Mouse (Mus musculus) gastrocnemius, postnatal 10 days (tissue): ENCODE measurements around the gene Prkd2. TPM values are rescaled to one million over a fixed set of nuclear protein-coding genes. Genes with fewer than 3 reads are reported as not detected.

Experiments
- DNase-seq: peaks from one replicate; pipeline ENCODE4 v3.0.0; 2021; ENCODE audit warnings: mixed read lengths
- total RNA-seq, 2 experiments: library from RNA; stranded (reverse); gene quantifications; 2 replicates each; pipeline ENCODE4 v1.2.3; 2021

Gene Prkd2
- total RNA-seq, 2 experiments from 2014 or later: 9.8 to 14.0 TPM

DNA sequence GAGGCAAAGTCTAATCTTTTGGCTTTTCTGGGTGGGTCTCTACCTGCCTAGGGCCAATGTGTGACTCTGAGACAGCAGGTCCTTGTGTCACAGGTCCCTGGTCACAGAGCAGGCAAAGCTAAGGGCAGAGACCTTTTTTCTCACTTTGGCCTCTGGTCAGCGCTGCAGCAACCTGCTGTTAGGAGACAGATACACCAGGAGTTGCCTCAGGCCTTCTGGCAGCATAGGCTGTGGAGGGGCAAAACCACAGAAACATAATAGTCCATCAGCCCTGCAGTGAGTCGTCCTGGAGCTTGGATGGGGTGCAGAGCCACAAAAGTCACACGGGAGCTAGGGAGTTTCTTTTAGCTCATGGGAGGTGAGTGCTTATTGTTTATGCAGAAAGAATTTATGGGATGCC lies 76.0 kb downstream of the Prkd2 start:
- DNase-seq: no peak

DNA sequence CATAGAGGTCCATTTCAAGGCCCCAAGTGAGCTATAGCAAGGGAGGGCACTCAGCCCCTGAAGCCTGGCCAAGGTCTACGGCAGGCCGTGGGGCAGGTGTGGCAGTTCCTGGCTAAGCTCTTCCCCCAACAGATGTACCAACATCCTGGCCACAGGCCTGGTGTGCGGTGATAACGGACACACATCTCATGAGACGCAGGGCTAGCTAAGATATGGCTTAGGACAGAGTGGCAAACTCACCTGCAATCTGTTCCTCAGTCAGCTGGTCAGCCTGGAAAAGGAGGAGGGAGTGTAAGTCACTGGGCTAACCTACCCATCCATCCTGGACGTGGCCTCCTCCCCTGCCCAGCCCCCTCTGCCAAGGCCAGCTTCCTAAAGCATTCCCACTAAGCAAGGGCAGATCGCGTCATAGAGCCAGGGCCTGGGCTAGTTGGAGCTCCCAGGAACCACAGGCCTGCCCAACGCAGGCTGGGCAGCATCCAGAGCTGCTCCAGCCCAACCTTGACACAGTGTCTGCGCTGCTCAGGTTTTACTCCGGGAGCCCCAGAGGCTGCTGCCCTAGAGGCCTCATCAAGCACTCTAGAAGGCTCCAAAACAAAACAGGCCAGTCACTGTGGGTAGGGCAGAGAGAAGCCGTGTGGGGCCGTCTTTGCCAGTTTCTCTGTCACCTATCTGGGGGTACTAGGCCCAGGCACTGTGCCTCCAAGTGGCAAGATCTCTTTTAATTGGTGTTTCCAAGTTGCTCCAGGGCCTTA lies 76.9 kb downstream of the Prkd2 start:
- no peak for DNase-seq

Other genes with a start within 250 kb of the Prkd2 start
- gene Arhgap35, start 227.9 kb upstream of the Prkd2 start, total RNA-seq: 10 to 100 TPM; 30.5 to 36.6 TPM
- gene Ceacam15, start 167.2 kb upstream of the Prkd2 start, total RNA-seq: not detected
- not detected for gene Ceacam9, start 121.0 kb upstream of the Prkd2 start, total RNA-seq
- gene Ap2s1, start 104.5 kb upstream of the Prkd2 start, total RNA-seq: 10 to 100 TPM; 65.4 to 71.9 TPM
- gene Slc1a5, start 61.6 kb upstream of the Prkd2 start, total RNA-seq: 10 to 100 TPM; 32.5 to 34.9 TPM
- 10 to 100 TPM; 42.3 to 46.1 TPM for gene Strn4, start 27.0 kb upstream of the Prkd2 start, total RNA-seq
- 10 to 100 TPM; 23.2 to 23.3 TPM for gene Fkrp, start 26.2 kb upstream of the Prkd2 start, total RNA-seq
- gene Dact3, start 32.4 kb downstream of the Prkd2 start, total RNA-seq: 10 to 100 TPM in 1 of 2 experiments, 1 to 10 TPM in 1; 9.5 to 10.9 TPM
- gene Gng8, start 48.9 kb downstream of the Prkd2 start, total RNA-seq: 1 to 10 TPM; 1.3 to 2.7 TPM
- gene Ptgir, start 63.6 kb downstream of the Prkd2 start, total RNA-seq: 1 to 10 TPM; 1.8 to 2.9 TPM
- 100 to 1,000 TPM; 255 to 271 TPM for gene Calm3, start 81.2 kb downstream of the Prkd2 start, total RNA-seq
- gene Pnmal2, start 101.8 kb downstream of the Prkd2 start, total RNA-seq: 10 to 100 TPM; 20.6 to 24.5 TPM
- under 1 TPM; 0.16 to 0.21 TPM for gene Pnmal1, start 116.8 kb downstream of the Prkd2 start, total RNA-seq
- gene Gm42372, start 140.2 kb downstream of the Prkd2 start, total RNA-seq: under 1 TPM in 1 of 2 experiments, not detected in 1; 0.16 TPM
- 10 to 100 TPM; 10.7 to 13.3 TPM for gene Ccdc8, start 149.8 kb downstream of the Prkd2 start, total RNA-seq
- gene Ppp5c, start 185.0 kb downstream of the Prkd2 start, total RNA-seq: 10 to 100 TPM; 54.1 to 69.8 TPM
- gene Hif3a, start 219.5 kb downstream of the Prkd2 start, total RNA-seq: 1 to 10 TPM; 1.9 to 3.1 TPM
- under 1 TPM; 0.05 to 0.14 TPM for gene Psg16, start 231.1 kb downstream of the Prkd2 start, total RNA-seq